Mouse (Mus musculus): Measurements from ENCODE around the gene Gm10662. TPM values are rescaled to one million over a fixed set of nuclear protein-coding genes. Genes with fewer than 3 reads are reported as not detected.
"Not testable (repeated sequence)": the region's sequence is repeated elsewhere in the genome, so short reads cannot be mapped to it uniquely, and the experiment has no call there.

Gm10662 gene
- total RNA-seq (2021): not detected
- long read RNA-seq, experiment 1: 0 reads
- long read RNA-seq, experiment 2: 0 reads

DNA sequence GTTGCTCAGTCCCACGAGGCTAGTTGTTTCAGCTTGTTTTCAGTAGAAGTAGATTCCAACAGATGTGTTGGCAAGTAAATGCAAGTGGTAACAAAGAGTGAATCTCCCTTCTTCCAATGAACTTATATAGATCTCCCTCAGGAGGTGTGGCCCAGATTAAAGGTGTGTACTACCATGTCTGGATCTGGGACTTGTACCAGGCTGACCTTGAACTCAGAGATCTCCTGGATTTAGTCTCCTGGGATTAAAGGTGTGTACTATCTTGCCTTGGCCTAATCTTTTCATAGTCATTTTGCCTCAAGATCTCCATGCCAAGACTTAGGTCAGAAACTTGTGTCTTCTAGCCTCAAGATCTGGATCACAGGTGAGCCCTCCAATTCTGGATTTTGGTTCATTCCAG lies at the start of gene Gm10662:
Gm10662 (minus strand) TSS at position 101 of the 400 bp plus-strand sequence.
- intact Hi-C loops (cut with DNase I); H3K4me3 ChIP-seq; H3K27ac ChIP-seq; DNase-seq: not testable (repeated sequence)

DNA sequence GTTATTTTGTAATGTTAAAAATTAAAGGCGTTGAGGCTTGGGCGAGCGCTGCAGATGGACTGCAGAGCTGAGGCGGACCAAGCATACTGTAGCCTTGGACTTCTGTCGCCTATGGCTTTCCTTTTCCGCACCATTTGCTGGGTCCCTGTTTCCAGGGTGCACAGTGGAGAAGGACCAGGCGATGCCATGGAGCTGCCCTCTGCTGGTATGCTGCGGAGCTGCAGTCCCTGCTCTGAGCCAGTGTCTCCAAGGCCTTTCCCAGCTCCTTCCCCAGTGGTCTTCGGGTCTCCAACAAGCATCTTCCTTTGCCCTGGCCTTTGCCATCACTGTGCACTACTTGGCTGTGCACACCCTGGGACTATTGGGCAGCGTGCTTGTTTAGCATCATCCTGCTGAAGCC lies 19.2 kb upstream of the Gm10662 start:
- H3K4me3 ChIP-seq; intact Hi-C loops (cut with DNase I): not testable (repeated sequence)

More for the DNA sequence above, 19.2 kb upstream of the Gm10662 start:
- H3K27ac ChIP-seq, DNase-seq: not testable (repeated sequence)

Other genes starting within 250 kb of the Gm10662 start
- gene Gm4214, start 159.8 kb downstream of the Gm10662 start, total RNA-seq (2021): not detected
- not detected for gene Gm4216, start 124.6 kb downstream of the Gm10662 start, total RNA-seq (2021)
- gene Vmn1r163, start 88.9 kb downstream of the Gm10662 start, total RNA-seq (2021): not detected
- not detected for gene Gm8720, start 77.0 kb downstream of the Gm10662 start, total RNA-seq (2021)
- gene Vmn1r165, start 72.9 kb upstream of the Gm10662 start, total RNA-seq (2021): not detected
- not detected for gene Vmn1r166, start 107.2 kb upstream of the Gm10662 start, total RNA-seq (2021)
- gene Gm6902, start 134.4 kb upstream of the Gm10662 start, total RNA-seq (2021): not detected
- not detected for gene Nlrp4e, start 156.7 kb upstream of the Gm10662 start, total RNA-seq (2021)
- gene Nlrp5, start 241.4 kb upstream of the Gm10662 start, total RNA-seq (2021): not detected

Measured in gastrocnemius, adult 2 months (tissue).